Mouse (Mus musculus) ovary, postnatal 36 days (tissue): ENCODE data around the gene Calr3.

Source experiments
- DNase-seq: peaks from one replicate; pipeline ENCODE4 v3.0.0; 2022; ENCODE audit warnings: low spot score, mixed read lengths

Gene Calr3

GRCm38 (mm10) chr8:72443338-72443993, at the start of gene Calr3, which contains the start of gene 1700030K09Rik:
Calr3 (minus strand) TSS chr8:72443870.
1700030K09Rik (plus strand) TSS chr8:72443880.
- peak; percentile 95 for DNase-seq

- no peak for DNase-seq
These were observed 49.7 kb upstream of the Calr3 start for GRCm38 (mm10) chr8:72493381-72493780.

- peak; percentile 100 for DNase-seq
These were observed 49.0 kb upstream of the Calr3 start for GRCm38 (mm10) chr8:72492622-72493081.

GRCm38 (mm10) chr8:72491680-72492621, 48.3 kb upstream of the Calr3 start, which contains the start of gene Slc35e1:
Slc35e1 (minus strand) TSS chr8:72492614.
- DNase-seq = no peak

- no peak for DNase-seq
These were observed 47.3 kb upstream of the Calr3 start for GRCm38 (mm10) chr8:72491017-72491416.

GRCm38 (mm10) chr8:72487014-72487413, 43.3 kb upstream of the Calr3 start:
- no peak for DNase-seq

GRCm38 (mm10) chr8:72485456-72486199, 42.0 kb upstream of the Calr3 start:
- DNase-seq = no peak

- peak; percentile 97 for DNase-seq
These were observed 31.3 kb upstream of the Calr3 start, which contains the start of gene Cherp for GRCm38 (mm10) chr8:72474826-72475546. Cherp (minus strand) TSS chr8:72475226.

- DNase-seq = no peak
These were observed 27.0 kb upstream of the Calr3 start for GRCm38 (mm10) chr8:72470684-72471083.

- DNase-seq = no peak
These were observed 26.3 kb upstream of the Calr3 start for GRCm38 (mm10) chr8:72469984-72470383.

GRCm38 (mm10) chr8:72469243-72469642, 25.6 kb upstream of the Calr3 start:
- DNase-seq = no peak

GRCm38 (mm10) chr8:72464211-72464610, 20.5 kb upstream of the Calr3 start:
- no peak for DNase-seq

GRCm38 (mm10) chr8:72459881-72460533, 16.3 kb upstream of the Calr3 start:
- DNase-seq = no peak

- DNase-seq = no peak
These were observed 14.8 kb upstream of the Calr3 start for GRCm38 (mm10) chr8:72458457-72458856.

- DNase-seq = no peak
These were observed 14.1 kb upstream of the Calr3 start for GRCm38 (mm10) chr8:72457806-72458205.

- DNase-seq = no peak
These were observed 11.6 kb upstream of the Calr3 start for GRCm38 (mm10) chr8:72455317-72455716.

GRCm38 (mm10) chr8:72453904-72454303, 10.2 kb upstream of the Calr3 start:
- no peak for DNase-seq

GRCm38 (mm10) chr8:72451516-72451915, 7.8 kb upstream of the Calr3 start:
- no peak for DNase-seq

GRCm38 (mm10) chr8:72445071-72445470, 1.4 kb upstream of the Calr3 start:
- DNase-seq = no peak

GRCm38 (mm10) chr8:72443994-72444350, 302 bp upstream of the Calr3 start:
- no peak for DNase-seq
